Mouse (Mus musculus) midbrain, embryonic 13.5 days (tissue): ENCODE results near the gene Ywhab. TPM values are rescaled to one million over a fixed set of nuclear protein-coding genes. Genes with fewer than 3 reads are reported as not detected.

Experiments used
- ATAC-seq: fragments of 200-750 bp; cut with Nextera tagmentation; 2 replicates; pipeline ENCODE4 v1.8.0; 2017; ENCODE audit warnings: mild to moderate bottlenecking, moderate TSS enrichment, moderate library complexity
- H3K27ac ChIP-seq: fragments of 300-500 bp; sonication (generic); 2 replicates; pipeline ENCODE4 v1.5.1; 2015; ENCODE audit warnings: inconsistent platforms, mild to moderate bottlenecking, moderate library complexity
- H3K27me3 ChIP-seq: fragments of 300-500 bp; sonication (generic); 2 replicates; pipeline ENCODE4 v1.6.1; 2015; ENCODE audit warnings: mild to moderate bottlenecking, inconsistent platforms
- H3K36me3 ChIP-seq: fragments of 300-500 bp; sonication (generic); 2 replicates; pipeline ENCODE4 v1.6.1; 2015; ENCODE audit warnings: mild to moderate bottlenecking, inconsistent platforms
- H3K4me1 ChIP-seq: fragments of 300-500 bp; sonication (generic); replicated peaks from 2 replicates; pipeline ENCODE4 v1.6.1; 2015; ENCODE audit warnings: inconsistent platforms
- H3K4me2 ChIP-seq: fragments of 300-500 bp; sonication (generic); replicated peaks from 2 replicates; pipeline ENCODE4 v1.6.1; 2015; ENCODE audit warnings: moderate library complexity, mild to moderate bottlenecking, inconsistent platforms
- H3K4me3 ChIP-seq: fragments of 300-500 bp; sonication (generic); replicated peaks from 2 replicates; pipeline ENCODE4 v1.5.1; 2015; ENCODE audit warnings: mild to moderate bottlenecking, inconsistent platforms
- H3K9ac ChIP-seq: fragments of 300-500 bp; sonication (generic); replicated peaks from 2 replicates; pipeline ENCODE4 v1.6.1; 2015; ENCODE audit warnings: mild to moderate bottlenecking, inconsistent platforms
- H3K9me3 ChIP-seq: fragments of 300-500 bp; sonication (generic); 2 replicates; pipeline ENCODE4 v1.6.1; 2016; ENCODE audit warnings: mild to moderate bottlenecking, inconsistent platforms
- WGBS: fragments of 180-500 bp; shearing (Covaris S2); methylation state at CpG from one replicate; pipeline ENCODE4 v1.1.7; 2015; 5-methylcytosine and 5-hydroxymethylcytosine counted together
- polyA plus RNA-seq: library from polyadenylated mRNA; unstranded; fragments of >200 nt; fragmentation: Nextera tagmentation; extraction: Ambion mirVana; gene quantifications from 2 replicates; pipeline ENCODE4 v1.2.1, GENCODE M21; 2015

Ywhab gene
- polyA plus RNA-seq, 1 experiment from 2014 or later, result 401 TPM

- no peak overlapping the region for H3K4me2 ChIP-seq
- H3K9me3 ChIP-seq, result no peaks in the 10 kb centered on the region
- no peaks in the 10 kb centered on the region for H3K27me3 ChIP-seq
- 90% methylated on average over 3 of the region's 3 CpGs for WGBS
- no peak overlapping the region for H3K4me3 ChIP-seq
- peaks cover 46% of the 10 kb centered on the region for H3K36me3 ChIP-seq
- ATAC-seq, result no peak
- H3K9ac ChIP-seq, result no peak overlapping the region
- peaks cover 11% of the 10 kb centered on the region for H3K4me1 ChIP-seq
- no peak overlapping the region for H3K27ac ChIP-seq
Measured at GRCm38 (mm10) chr2:164010944-164011343, 16.2 kb downstream of the Ywhab start.

- Histone ChIP-seq H3K36me3 (peaks cover 87% of the 10 kb centered on the region), H3K9me3 (no peaks in the 10 kb centered on the region), H3K9ac (no peak overlapping the region), H3K27ac (no peak overlapping the region), H3K4me2 (no peak overlapping the region), H3K4me3 (no peak overlapping the region), H3K4me1 (no peaks in the 10 kb centered on the region), H3K27me3 (no peaks in the 10 kb centered on the region)
- WGBS, result 93% methylated on average over 16 of the region's 16 CpGs
- ATAC-seq, result no peak
Measured at GRCm38 (mm10) chr2:164015304-164015703, 20.5 kb downstream of the Ywhab start.

GRCm38 (mm10) chr2:164018910-164019309 lies 24.1 kb downstream of the Ywhab start:
- Histone ChIP-seq H3K27ac (no peak overlapping the region), H3K36me3 (peaks cover 61% of the 10 kb centered on the region), H3K4me1 (no peaks in the 10 kb centered on the region), H3K9me3 (no peaks in the 10 kb centered on the region), H3K4me3 (no peak overlapping the region), H3K9ac (no peak overlapping the region), H3K4me2 (no peak overlapping the region), H3K27me3 (no peaks in the 10 kb centered on the region)
- 96% methylated on average over 3 of the region's 3 CpGs for WGBS
- no peak for ATAC-seq

GRCm38 (mm10) chr2:164019943-164020342 lies 25.2 kb downstream of the Ywhab start:
- no peak overlapping the region for H3K9ac ChIP-seq
- 94% methylated on average over 4 of the region's 4 CpGs for WGBS
- H3K27me3 ChIP-seq, result no peaks in the 10 kb centered on the region
- H3K9me3 ChIP-seq, result no peaks in the 10 kb centered on the region
- no peak overlapping the region for H3K27ac ChIP-seq
- H3K4me2 ChIP-seq, result no peak overlapping the region
- no peak overlapping the region for H3K4me3 ChIP-seq
- no peak for ATAC-seq
- H3K36me3 ChIP-seq, result peaks cover 51% of the 10 kb centered on the region
- no peaks in the 10 kb centered on the region for H3K4me1 ChIP-seq

GRCm38 (mm10) chr2:164022104-164022503 lies 27.3 kb downstream of the Ywhab start:
- 69% methylated on average over 2 of the region's 2 CpGs for WGBS
- no peak for ATAC-seq
- no peak overlapping the region for H3K4me3 ChIP-seq

GRCm38 (mm10) chr2:164025150-164025549 lies 30.4 kb downstream of the Ywhab start, which contains the start of gene Pabpc1l:
Gene Pabpc1l (plus strand): TSS chr2:164025450.
- H3K9ac ChIP-seq, result no peak within 1 kb of the TSS
- WGBS, result 86% methylated on average over 16 of the region's 16 CpGs
- no peak within 1 kb of the TSS for H3K27ac ChIP-seq
- no peaks in the 10 kb centered on the region for H3K4me1 ChIP-seq
- no peak within 1 kb of the TSS for H3K4me3 ChIP-seq
- H3K27me3 ChIP-seq, result no peaks in the 10 kb centered on the region
- no peak within 1 kb of the TSS for H3K4me2 ChIP-seq
- no peak for ATAC-seq
- H3K36me3 ChIP-seq, result no peaks in the 10 kb centered on the region
- no peaks in the 10 kb centered on the region for H3K9me3 ChIP-seq

More at GRCm38 (mm10) chr2:164022104-164022503, 27.3 kb downstream of the Ywhab start:
- H3K9ac ChIP-seq, result no peak overlapping the region
- no peak overlapping the region for H3K4me2 ChIP-seq
- H3K4me1 ChIP-seq, result no peaks in the 10 kb centered on the region
- no peak overlapping the region for H3K27ac ChIP-seq
- H3K9me3 ChIP-seq, result no peaks in the 10 kb centered on the region
- H3K27me3 ChIP-seq, result no peaks in the 10 kb centered on the region
- H3K36me3 ChIP-seq, result peaks cover 29% of the 10 kb centered on the region

- H3K4me2 ChIP-seq, result no peak overlapping the region
- H3K4me3 ChIP-seq, result no peak overlapping the region
- H3K27me3 ChIP-seq, result no peaks in the 10 kb centered on the region
- no peak overlapping the region for H3K9ac ChIP-seq
- no peaks in the 10 kb centered on the region for H3K36me3 ChIP-seq
- H3K9me3 ChIP-seq, result no peaks in the 10 kb centered on the region
- WGBS, result 82% methylated on average over 10 of the region's 10 CpGs
- H3K4me1 ChIP-seq, result no peaks in the 10 kb centered on the region
- no peak for ATAC-seq
- H3K27ac ChIP-seq, result no peak overlapping the region
Measured at GRCm38 (mm10) chr2:164031147-164031546, 36.4 kb downstream of the Ywhab start.

GRCm38 (mm10) chr2:164032973-164033372 lies 38.2 kb downstream of the Ywhab start:
- H3K27ac ChIP-seq, result no peak overlapping the region
- H3K9me3 ChIP-seq, result no peaks in the 10 kb centered on the region
- no peaks in the 10 kb centered on the region for H3K4me1 ChIP-seq
- H3K27me3 ChIP-seq, result no peaks in the 10 kb centered on the region
- H3K4me2 ChIP-seq, result no peak overlapping the region
- H3K36me3 ChIP-seq, result no peaks in the 10 kb centered on the region
- 91% methylated on average over 3 of the region's 3 CpGs for WGBS
- H3K9ac ChIP-seq, result no peak overlapping the region
- no peak for ATAC-seq
- no peak overlapping the region for H3K4me3 ChIP-seq

GRCm38 (mm10) chr2:164036520-164037019 lies 41.8 kb downstream of the Ywhab start:
- Histone ChIP-seq H3K36me3 (no peaks in the 10 kb centered on the region), H3K4me1 (no peaks in the 10 kb centered on the region), H3K27me3 (no peaks in the 10 kb centered on the region), H3K9ac (no peak overlapping the region), H3K4me3 (no peak overlapping the region), H3K4me2 (no peak overlapping the region), H3K27ac (no peak overlapping the region), H3K9me3 (no peaks in the 10 kb centered on the region)
- 54% methylated on average over 10 of the region's 10 CpGs for WGBS
- ATAC-seq, result no peak

GRCm38 (mm10) chr2:164038407-164039028 lies 43.8 kb downstream of the Ywhab start:
- H3K9me3 ChIP-seq, result no peaks in the 10 kb centered on the region
- no peaks in the 10 kb centered on the region for H3K4me1 ChIP-seq
- no peak overlapping the region for H3K4me2 ChIP-seq
- WGBS, result 100% methylated on average over 1 of the region's 1 CpGs
- H3K9ac ChIP-seq, result no peak overlapping the region
- no peaks in the 10 kb centered on the region for H3K27me3 ChIP-seq
- ATAC-seq, result peak; percentile 50
- H3K27ac ChIP-seq, result no peak overlapping the region
- no peak overlapping the region for H3K4me3 ChIP-seq
- H3K36me3 ChIP-seq, result no peaks in the 10 kb centered on the region

- WGBS, result 90% methylated on average over 6 of the region's 6 CpGs
- Histone ChIP-seq H3K9me3 (no peaks in the 10 kb centered on the region), H3K4me3 (no peak overlapping the region), H3K4me2 (no peak overlapping the region), H3K27ac (no peak overlapping the region), H3K4me1 (no peaks in the 10 kb centered on the region), H3K9ac (no peak overlapping the region), H3K36me3 (no peaks in the 10 kb centered on the region), H3K27me3 (no peaks in the 10 kb centered on the region)
- ATAC-seq, result no peak
Measured at GRCm38 (mm10) chr2:164040949-164041348, 46.2 kb downstream of the Ywhab start.

- H3K27ac ChIP-seq, result no peak overlapping the region
- H3K4me1 ChIP-seq, result no peaks in the 10 kb centered on the region
- H3K9me3 ChIP-seq, result no peaks in the 10 kb centered on the region
- H3K4me2 ChIP-seq, result no peak overlapping the region
- H3K9ac ChIP-seq, result no peak overlapping the region
- no peak overlapping the region for H3K4me3 ChIP-seq
- 83% methylated on average over 2 of the region's 2 CpGs for WGBS
- no peak for ATAC-seq
- H3K27me3 ChIP-seq, result no peaks in the 10 kb centered on the region
- H3K36me3 ChIP-seq, result no peaks in the 10 kb centered on the region
Measured at GRCm38 (mm10) chr2:164041523-164041922, 46.8 kb downstream of the Ywhab start.
